21 mouse cellular contexts compared by ENCODE assay signal in genomic region chr7:44688890-44689289, GRCm38 (mm10). TPM values are rescaled to one million over a fixed set of nuclear protein-coding genes. Genes with fewer than 3 reads are reported as not detected.
A peak's percentile ranks its signal among the peaks of the same experiment; 100 is the strongest.
DNase-seq lines count a peak whose midpoint lies in the region; ATAC-seq and TF ChIP-seq lines count a peak whose summit lies in the region.
"Had no signal": no experiment of that assay in that cellular context is flagged by ENCODE, and none has a peak within 500 bp of the region (broad histone marks: within the 10 kb centered on the region; RNA-seq: fewer than 3 reads in every experiment).

No protein-coding gene starts in this region.

- no peaks in the 10 kb centered on the region for H3K9me3 ChIP-seq in hindbrain, embryonic 12.5 days (replicated peaks)
- H3K9me3 ChIP-seq: heart, embryonic 10.5 days; neural tube, embryonic 12.5 days; stomach, embryonic 15.5 days had no signal

- 79% methylated on average over 3 of the region's 3 CpGs for WGBS in hindbrain, embryonic 12.5 days

- no peak overlapping the region for H3K27ac ChIP-seq in layer of hippocampus, adult 2 months
- H3K27ac ChIP-seq in testis, adult 2 months (ENCODE audit: control insufficient read depth, insufficient read depth, low read depth, low read length), result no peak overlapping the region
- H3K27ac ChIP-seq in hindbrain, embryonic 12.5 days, result no peak overlapping the region
- H3K27ac ChIP-seq: heart, embryonic 10.5 days; neural tube, embryonic 12.5 days; stomach, embryonic 15.5 days had no signal

- TF ChIP-seq POLR2A in testis, adult 2 months (IDR thresholded peaks at IDR 0.05; ENCODE audit: control insufficient read depth, low read depth, low read length), result no peak

- no peak overlapping the region for H3K4me2 ChIP-seq in hindbrain, embryonic 12.5 days (replicated peaks)
- H3K4me2 ChIP-seq: neural tube, embryonic 12.5 days; stomach, embryonic 15.5 days had no signal

- no peaks in the 10 kb centered on the region for H3K27me3 ChIP-seq in testis, adult 2 months (ENCODE audit: control insufficient read depth, insufficient read depth, low read length)
- H3K27me3 ChIP-seq in hindbrain, embryonic 12.5 days, result no peaks in the 10 kb centered on the region; the same call in 1 of the 2 replicates
- H3K27me3 ChIP-seq: neural tube, embryonic 12.5 days; stomach, embryonic 15.5 days had no signal

- peak; percentile 36 for DNase-seq in cerebellum, adult 8-10 months
- DNase-seq in cerebellum, postnatal 14 days, result no peak
- no peak for DNase-seq in layer of hippocampus, adult 2 months (ENCODE audit: low spot score in 2 of 2)
- no peak for DNase-seq in layer of hippocampus, postnatal 36 days
- no peak for DNase-seq in testis, postnatal 14 days (ENCODE audit: low spot score)
- DNase-seq in T-cell, adult 2 months (ENCODE audit: low spot score), result no peak
- DNase-seq: adrenal gland, postnatal 10 days; gastrocnemius, postnatal 14 days; heart, postnatal 36 days; kidney, postnatal 14 days; left cerebral cortex, postnatal 4 days; thymus, postnatal 4 days had no signal

- H3K4me1 ChIP-seq in testis, adult 2 months (ENCODE audit: control insufficient read depth, insufficient read depth, low read length), result peaks cover 4% of the 10 kb centered on the region
- H3K4me1 ChIP-seq in hindbrain, embryonic 12.5 days, result peaks cover 4% of the 10 kb centered on the region; the same call in 1 of the 2 replicates
- H3K4me1 ChIP-seq: heart, embryonic 10.5 days; neural tube, embryonic 12.5 days had no signal

- H3K4me3 ChIP-seq in layer of hippocampus, adult 2 months, result no peak overlapping the region
- H3K4me3 ChIP-seq in testis, adult 2 months (ENCODE audit: control insufficient read depth, low read depth, low read length), result no peak overlapping the region
- no peak overlapping the region for H3K4me3 ChIP-seq in hindbrain, embryonic 12.5 days
- H3K4me3 ChIP-seq: heart, embryonic 10.5 days; neural tube, embryonic 12.5 days; stomach, embryonic 15.5 days had no signal

- ATAC-seq in hindbrain, embryonic 12.5 days (ENCODE audit: low FRiP score), result no peak
- ATAC-seq: inflammation-experienced regulatory T-cells, adult 6 months had no signal

- peak; percentile 64 for TF ChIP-seq CTCF in layer of hippocampus, adult 2 months (conservative IDR thresholded peaks at IDR 0.05)
- TF ChIP-seq CTCF in testis, adult 2 months (IDR thresholded peaks at IDR 0.05; ENCODE audit: control insufficient read depth, insufficient read depth, insufficient replicate concordance, low read depth, low read length), result peak; percentile 86; the same call in 1 of the 2 replicates

- no peak overlapping the region for H3K9ac ChIP-seq in hindbrain, embryonic 12.5 days
- H3K9ac ChIP-seq: neural tube, embryonic 12.5 days; stomach, embryonic 15.5 days had no signal

- H3K36me3 ChIP-seq in testis, adult 2 months (ENCODE audit: control insufficient read depth, insufficient read depth, low read length), result no peaks in the 10 kb centered on the region
- no peaks in the 10 kb centered on the region for H3K36me3 ChIP-seq in hindbrain, embryonic 12.5 days
- H3K36me3 ChIP-seq: heart, embryonic 10.5 days; neural tube, embryonic 12.5 days; stomach, embryonic 15.5 days had no signal

RNA-seq across cellular contexts. Expression of gene Myh14, which starts 18.2 kb away (rescaled TPM):
- 10 to 100 TPM; 30.4 TPM for total RNA-seq in layer of hippocampus, adult 2 months (2021)
- total RNA-seq in layer of hippocampus, postnatal 36 days (2021), result 10 to 100 TPM; 27.7 to 28.1 TPM
- 1.2 and 2.6 TPM in 2 replicates for polyA plus RNA-seq in testis, adult 2 months (2012; rRNA removed)
- 3.9 and 4.3 TPM in 2 replicates for polyA plus RNA-seq in hindbrain, embryonic 12.5 days (2016; fragmentation: Nextera tagmentation; extraction: Ambion mirVana)
- total RNA-seq: megakaryocyte, adult 5-6 weeks had no signal
- polyA plus RNA-seq: inflammation-experienced regulatory T-cells, adult 6 months had no signal

RNA-seq across cellular contexts. Expression of gene Izumo2, which starts 19.7 kb away (rescaled TPM):
- not detected for total RNA-seq in layer of hippocampus, adult 2 months (2021)
- not detected for total RNA-seq in layer of hippocampus, postnatal 36 days (2021)
- polyA plus RNA-seq in testis, adult 2 months (2012; rRNA removed), result 171 and 196 TPM in 2 replicates
- polyA plus RNA-seq in hindbrain, embryonic 12.5 days (2016; fragmentation: Nextera tagmentation; extraction: Ambion mirVana), result not detected in 2 replicates
- total RNA-seq: adrenal gland, postnatal 10 days; gastrocnemius, postnatal 14 days; heart, postnatal 36 days; layer of hippocampus, postnatal 10 days; left cerebral cortex, postnatal 4 days; megakaryocyte, adult 5-6 weeks had no signal
- polyA plus RNA-seq: heart, embryonic 10.5 days; inflammation-experienced regulatory T-cells, adult 6 months; liver, embryonic 16.5 days; neural tube, embryonic 12.5 days; stomach, embryonic 15.5 days had no signal

RNA-seq across cellular contexts. Expression of gene Vrk3, which starts 59.3 kb away (rescaled TPM):
- total RNA-seq in layer of hippocampus, adult 2 months (2021), result 10 to 100 TPM; 31.7 to 35.4 TPM
- total RNA-seq in layer of hippocampus, postnatal 36 days (2021), result 10 to 100 TPM; 31.8 to 34.8 TPM
- 131 and 149 TPM in 2 replicates for polyA plus RNA-seq in testis, adult 2 months (2012; rRNA removed)
- 32.7 and 34.0 TPM in 2 replicates for polyA plus RNA-seq in hindbrain, embryonic 12.5 days (2016; fragmentation: Nextera tagmentation; extraction: Ambion mirVana)
